Mouse (Mus musculus) MEL (cell line): ENCODE measurements around the gene Prkar1b. TPM values are rescaled to one million over a fixed set of nuclear protein-coding genes. Genes with fewer than 3 reads are reported as not detected.

ENCODE experiments used
- DNase-seq: peaks from one replicate; pipeline ENCODE4 v3.0.0; 2011; ENCODE audit warnings: low read depth, low spot score
- H3K27ac ChIP-seq: 2 replicates; pipeline ENCODE4 v1.5.1; 2012; ENCODE audit warnings: low read depth, mild to moderate bottlenecking, control low read depth, low read length, moderate library complexity; ENCODE audit not compliant: control insufficient read depth
- H3K27me3 ChIP-seq, 2 experiments: fragments of 150-350 bp in 1 of 2; sonication (generic) in 1 of 2; 2 replicates each; pipeline ENCODE4 v1.6.1; 2012; ENCODE audit warnings: low read length in 2 of 2, mild to moderate bottlenecking in 2 of 2, improper control_type of control experiment in 1 of 2, moderate library complexity in 1 of 2; ENCODE audit not compliant: insufficient read depth in 2 of 2, control insufficient read depth in 1 of 2
- H3K36me3 ChIP-seq, 2 experiments: 2 replicates each; pipeline ENCODE4 v1.6.1; 2012 to 2014; ENCODE audit warnings: low read length in 2 of 2, improper control_type of control experiment in 1 of 2, inconsistent platforms in 1 of 2, mild to moderate bottlenecking in 1 of 2; ENCODE audit not compliant: insufficient read depth in 2 of 2, control insufficient read depth in 1 of 2
- H3K4me1 ChIP-seq, 2 experiments: fragments of 150-350 bp in 1 of 2; sonication (generic) in 1 of 2; 2 replicates each; pipeline ENCODE4 v1.6.1; 2012; ENCODE audit warnings: low read length in 2 of 2, improper control_type of control experiment in 1 of 2, mild to moderate bottlenecking in 1 of 2; ENCODE audit not compliant: insufficient read depth in 2 of 2, control insufficient read depth in 1 of 2
- H3K4me3 ChIP-seq, 2 experiments: fragments of 150-350 bp in 1 of 2; sonication (generic) in 1 of 2; 2 replicates each; pipeline ENCODE4 v1.5.1; 2012; ENCODE audit warnings: low read depth in 2 of 2, low read length in 2 of 2, mild to moderate bottlenecking in 2 of 2, moderate library complexity in 2 of 2, control low read depth in 1 of 2, improper control_type of control experiment in 1 of 2; ENCODE audit not compliant: control insufficient read depth in 1 of 2, insufficient read depth in 1 of 2
- H3K79me2 ChIP-seq: 2 replicates; pipeline ENCODE4 v1.6.1; 2012; ENCODE audit warnings: mild to moderate bottlenecking, low read length, moderate library complexity; ENCODE audit not compliant: control insufficient read depth, poor library complexity, insufficient read depth
- H3K9ac ChIP-seq: 2 replicates; pipeline ENCODE4 v1.6.1; 2012; ENCODE audit warnings: low read depth, mild to moderate bottlenecking, control low read depth, low read length, moderate library complexity; ENCODE audit not compliant: control insufficient read depth, poor library complexity, severe bottlenecking
- H3K9me3 ChIP-seq: fragments of 150-350 bp; sonication (generic); replicated peaks from 2 replicates; pipeline ENCODE4 v1.6.1; 2012; ENCODE audit warnings: mild to moderate bottlenecking, low read length, improper control_type of control experiment, moderate library complexity; ENCODE audit not compliant: insufficient read depth
- BHLHE40 ChIP-seq: IDR thresholded peaks from 2 replicates; pipeline ENCODE4 v1.6.1; 2012; ENCODE audit warnings: low read depth, mild to moderate bottlenecking, inconsistent platforms, low read length, improper control_type of control experiment, borderline replicate concordance
- CTCF ChIP-seq, 3 experiments: IDR thresholded peaks in 2 of 3; conservative IDR thresholded peaks in 1 of 3; 2 replicates each; pipeline ENCODE4 v1.5.1; 2011 to 2012; ENCODE audit warnings: low read length in 3 of 3, low read depth in 2 of 3, mild to moderate bottlenecking in 2 of 3, improper control_type of control experiment in 1 of 3, inconsistent platforms in 1 of 3, mixed read lengths in 1 of 3, moderate library complexity in 1 of 3; ENCODE audit not compliant: control insufficient read depth in 1 of 3, insufficient read depth in 1 of 3, poor library complexity in 1 of 3, severe bottlenecking in 1 of 3
- E2F4 ChIP-seq: IDR thresholded peaks from 2 replicates; pipeline ENCODE4 v1.6.1; 2011; ENCODE audit warnings: low read depth, low read length, improper control_type of control experiment, borderline replicate concordance
- EP300 ChIP-seq, 2 experiments: IDR thresholded peaks; 2 replicates each; pipeline ENCODE4 v1.6.1; 2011; ENCODE audit warnings: improper control_type of control experiment in 2 of 2, low read length in 2 of 2, low read depth in 1 of 2, mild to moderate bottlenecking in 1 of 2
- ETS1 ChIP-seq: IDR thresholded peaks from 2 replicates; pipeline ENCODE4 v1.6.1; 2012; ENCODE audit warnings: low read depth, mild to moderate bottlenecking, inconsistent platforms, low read length, improper control_type of control experiment, moderate library complexity
- GABPA ChIP-seq: IDR thresholded peaks from 2 replicates; pipeline ENCODE4 v1.6.1; 2012; ENCODE audit warnings: low read depth, mild to moderate bottlenecking, inconsistent platforms, low read length, improper control_type of control experiment, moderate library complexity
- GATA1 ChIP-seq: IDR thresholded peaks from 2 replicates; pipeline ENCODE4 v1.6.1; 2011; ENCODE audit warnings: low read depth, low read length, improper control_type of control experiment
- HCFC1 ChIP-seq: IDR thresholded peaks from 2 replicates; pipeline ENCODE4 v1.6.1; 2012; ENCODE audit warnings: low read depth, mild to moderate bottlenecking, inconsistent platforms, low read length, improper control_type of control experiment, moderate library complexity
- MAX ChIP-seq: IDR thresholded peaks from 2 replicates; pipeline ENCODE4 v1.6.1; 2011; ENCODE audit warnings: low read length, improper control_type of control experiment
- MYB ChIP-seq: IDR thresholded peaks from 2 replicates; pipeline ENCODE4 v1.6.1; 2011; ENCODE audit warnings: mild to moderate bottlenecking, low read depth, low read length, improper control_type of control experiment
- NELFE ChIP-seq: IDR thresholded peaks from 2 replicates; pipeline ENCODE4 v1.6.1; 2011; ENCODE audit warnings: low read depth, low read length, improper control_type of control experiment
- NRF1 ChIP-seq: IDR thresholded peaks from 2 replicates; pipeline ENCODE4 v1.6.1; 2014; ENCODE audit warnings: low read depth, mild to moderate bottlenecking, inconsistent platforms, low read length, improper control_type of control experiment, moderate library complexity; ENCODE audit not compliant: poor library complexity, insufficient read depth, severe bottlenecking
- POLR2AphosphoS2 ChIP-seq: IDR thresholded peaks from 2 replicates; pipeline ENCODE4 v1.6.1; 2011; ENCODE audit warnings: low read length, improper control_type of control experiment
- RAD21 ChIP-seq: IDR thresholded peaks from 2 replicates; pipeline ENCODE4 v1.6.1; 2011; ENCODE audit warnings: mild to moderate bottlenecking, low read depth, low read length, improper control_type of control experiment
- RCOR1 ChIP-seq: IDR thresholded peaks from 2 replicates; pipeline ENCODE4 v1.6.1; 2012; ENCODE audit warnings: low read depth, mild to moderate bottlenecking, inconsistent platforms, low read length, improper control_type of control experiment
- TBP ChIP-seq: IDR thresholded peaks from 2 replicates; pipeline ENCODE4 v1.8.0; 2011; ENCODE audit warnings: low read depth, low read length, improper control_type of control experiment
- TCF12 ChIP-seq: IDR thresholded peaks from 2 replicates; pipeline ENCODE4 v1.6.1; 2014; ENCODE audit warnings: low read depth, mild to moderate bottlenecking, inconsistent platforms, low read length, improper control_type of control experiment, moderate library complexity
- ZKSCAN1 ChIP-seq: IDR thresholded peaks from 2 replicates; pipeline ENCODE4 v1.6.1; 2012; ENCODE audit warnings: low read depth, mild to moderate bottlenecking, inconsistent platforms, low read length, improper control_type of control experiment, moderate library complexity
- ZMIZ1 ChIP-seq: IDR thresholded peaks from 2 replicates; pipeline ENCODE4 v1.6.1; 2012; ENCODE audit warnings: low read depth, mild to moderate bottlenecking, inconsistent platforms, low read length, improper control_type of control experiment, moderate library complexity
- polyA plus RNA-seq, 2 experiments: library from polyadenylated mRNA; stranded (reverse) in 1 of 2; unstranded in 1 of 2; fragments of >175 nt in 1 of 2; fragments of >200 nt in 1 of 2; gene quantifications; 2 replicates each; pipeline versions ENCODE4 v1.2.1 to v1.2.4; 2012; ENCODE audit warnings: low replicate concordance in 2 of 2, low read depth in 1 of 2; ENCODE audit not compliant: insufficient read length in 2 of 2, insufficient read depth in 1 of 2, missing spikeins in 1 of 2
- total RNA-seq: library from RNA; depleted of rRNA; stranded (reverse); fragments of 300-350 nt; gene quantifications from 2 replicates; pipeline ENCODE4 v1.2.3, GENCODE M21; 2012

The Prkar1b gene
- total and polyA plus RNA-seq, 3 experiments, result not detected

GRCm38 (mm10) chr5:139046636-139047035 lies 103.2 kb downstream of the Prkar1b start:
- Histone ChIP-seq H3K9ac (no peak overlapping the region), H3K4me1 (no peaks in the 10 kb centered on the region), H3K27ac (no peak overlapping the region), H3K36me3 (no peaks in the 10 kb centered on the region), H3K4me3 (no peak overlapping the region), H3K79me2 (no peaks in the 10 kb centered on the region), H3K27me3 (no peaks in the 10 kb centered on the region), H3K9me3 (no peaks in the 10 kb centered on the region)
- no peak for DNase-seq
- TF ChIP-seq EP300 (IDR thresholded peaks at IDR 0.05; ENCODE audit: low read depth in 1 of 2, low read length in 2 of 2) (no peak), NRF1 (no peak), RCOR1 (no peak), RAD21 (no peak), MAX (no peak), GATA1 (no peak)

GRCm38 (mm10) chr5:139043546-139043945 lies 106.3 kb downstream of the Prkar1b start:
- Histone ChIP-seq H3K9me3 (no peaks in the 10 kb centered on the region), H3K36me3 (no peaks in the 10 kb centered on the region), H3K9ac (no peak overlapping the region), H3K4me1 (no peaks in the 10 kb centered on the region), H3K79me2 (no peaks in the 10 kb centered on the region), H3K27ac (no peak overlapping the region), H3K4me3 (no peak overlapping the region), H3K27me3 (no peaks in the 10 kb centered on the region)
- DNase-seq, result no peak
- TF ChIP-seq HCFC1 (no peak), ZKSCAN1 (no peak), ETS1 (no peak), ZMIZ1 (no peak), NELFE (no peak), E2F4 (no peak), CTCF (IDR thresholded peaks at IDR 0.05 in 2 of 3, conservative IDR thresholded peaks at IDR 0.05 in 1 of 3; ENCODE audit: control insufficient read depth in 1 of 3, insufficient read depth in 1 of 3, low read depth in 2 of 3, low read length in 3 of 3, poor library complexity in 1 of 3, severe bottlenecking in 1 of 3) (no peak), TBP (no peak), NRF1 (no peak), MAX (no peak)

- DNase-seq, result no peak
- no peaks in the 10 kb centered on the region for H3K4me1 ChIP-seq
- H3K79me2 ChIP-seq, result no peaks in the 10 kb centered on the region
- H3K4me3 ChIP-seq, result no peak overlapping the region
- no peak overlapping the region for H3K9ac ChIP-seq
- no peaks in the 10 kb centered on the region for H3K27me3 ChIP-seq
- no peak for TF ChIP-seq BHLHE40
- TF ChIP-seq MYB, result no peak
- TF ChIP-seq EP300 (IDR thresholded peaks at IDR 0.05; ENCODE audit: low read depth in 1 of 2, low read length in 2 of 2), result no peak
- TF ChIP-seq POLR2AphosphoS2, result no peak
- TF ChIP-seq TBP, result no peak
- no peak for TF ChIP-seq GABPA
- no peak for TF ChIP-seq CTCF (IDR thresholded peaks at IDR 0.05 in 2 of 3, conservative IDR thresholded peaks at IDR 0.05 in 1 of 3; ENCODE audit: control insufficient read depth in 1 of 3, insufficient read depth in 1 of 3, low read depth in 2 of 3, low read length in 3 of 3, poor library complexity in 1 of 3, severe bottlenecking in 1 of 3)
- TF ChIP-seq E2F4, result no peak
- TF ChIP-seq NELFE, result no peak
- TF ChIP-seq TCF12, result no peak
- TF ChIP-seq ZKSCAN1, result no peak
- no peaks in the 10 kb centered on the region for H3K9me3 ChIP-seq
- H3K27ac ChIP-seq, result no peak overlapping the region
- no peaks in the 10 kb centered on the region for H3K36me3 ChIP-seq
Measured at GRCm38 (mm10) chr5:139042299-139042698, 107.5 kb downstream of the Prkar1b start.
